Mouse (Mus musculus): ENCODE measurements around the gene Cfap126.

DNA sequence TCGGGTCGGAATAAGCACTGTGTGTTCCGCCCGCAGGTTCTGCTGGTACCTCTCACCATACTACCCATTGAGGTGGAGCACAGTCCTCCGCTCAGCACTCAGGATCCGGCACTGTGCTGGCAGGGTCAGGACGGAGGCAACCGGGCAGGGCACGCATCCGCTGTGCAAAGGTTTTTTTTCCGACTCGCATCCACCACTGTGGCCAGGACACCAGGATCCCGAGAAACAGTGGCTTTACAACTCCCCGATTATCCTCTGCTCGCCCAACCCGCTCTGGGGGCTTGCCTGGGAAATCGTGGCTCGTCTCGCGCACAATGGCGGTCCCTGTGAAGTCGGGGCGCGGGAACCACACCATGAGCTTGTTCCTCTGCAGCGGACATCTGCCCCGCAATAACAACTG lies 28.0 kb upstream of the Cfap126 start:
- TF ChIP-seq CTCF (IDR thresholded peaks at IDR 0.05; ENCODE audit: borderline replicate concordance, insufficient read depth, low read depth, low read length) = no peak
- no peak for TF ChIP-seq POLR2A (IDR thresholded peaks at IDR 0.05; ENCODE audit: borderline replicate concordance, insufficient read depth, low read length)
